Mouse (Mus musculus): ENCODE results near the gene Dnah7a. TPM values are rescaled to one million over a fixed set of nuclear protein-coding genes. Genes with fewer than 3 reads are reported as not detected.
"Not testable (repeated sequence)": the region's sequence is repeated elsewhere in the genome, so short reads cannot be mapped to it uniquely, and the experiment has no call there.

The Dnah7a gene
- polyA plus RNA-seq, 1 experiment, result 0.02 TPM

- 71% methylated on average over 4 of the region's 4 CpGs for WGBS
- TF ChIP-seq POLR2A (IDR thresholded peaks at IDR 0.05; ENCODE audit: low read depth, low read length), result no peak
- no peak for TF ChIP-seq CTCF (conservative IDR thresholded peaks at IDR 0.05; ENCODE audit: insufficient read depth, insufficient read length, low read depth, low read length)
- DNase-seq, result no peak
Measured at GRCm38 (mm10) chr1:53473699-53474098, 232.9 kb downstream of the Dnah7a start.

GRCm38 (mm10) chr1:53472084-53472483, 234.5 kb downstream of the Dnah7a start:
- 66% methylated on average over 1 of the region's 1 CpGs for WGBS

More at GRCm38 (mm10) chr1:53473699-53474098, 232.9 kb downstream of the Dnah7a start:
- Histone ChIP-seq H3K36me3 (ENCODE audit: control insufficient read depth, insufficient read depth, low read length) (no peaks in the 10 kb centered on the region), H3K27me3 (replicated peaks; ENCODE audit: control insufficient read depth, insufficient read depth, low read length) (no peaks in the 10 kb centered on the region), H3K4me3 (ENCODE audit: insufficient read depth, low read depth, low read length) (no peak overlapping the region), H3K27ac (ENCODE audit: insufficient read depth, low read depth, low read length) (no peak overlapping the region), H3K4me1 (ENCODE audit: control insufficient read depth, insufficient read depth, low read length) (no peaks in the 10 kb centered on the region)

GRCm38 (mm10) chr1:53467325-53467670, 239.3 kb downstream of the Dnah7a start:
- Histone ChIP-seq H3K27ac (ENCODE audit: insufficient read depth, low read depth, low read length) (no peak overlapping the region), H3K4me1 (ENCODE audit: control insufficient read depth, insufficient read depth, low read length) (no peaks in the 10 kb centered on the region), H3K27me3 (replicated peaks; ENCODE audit: control insufficient read depth, insufficient read depth, low read length) (no peaks in the 10 kb centered on the region), H3K4me3 (ENCODE audit: insufficient read depth, low read depth, low read length) (no peak overlapping the region), H3K36me3 (ENCODE audit: control insufficient read depth, insufficient read depth, low read length) (no peaks in the 10 kb centered on the region)
- 79% methylated on average over 2 of the region's 2 CpGs for WGBS
- TF ChIP-seq CTCF (conservative IDR thresholded peaks at IDR 0.05; ENCODE audit: insufficient read depth, insufficient read length, low read depth, low read length) (no peak), POLR2A (IDR thresholded peaks at IDR 0.05; ENCODE audit: low read depth, low read length) (no peak)
- DNase-seq, result no peak

More at GRCm38 (mm10) chr1:53472084-53472483, 234.5 kb downstream of the Dnah7a start:
- H3K4me1 ChIP-seq (ENCODE audit: control insufficient read depth, insufficient read depth, low read length); H3K36me3 ChIP-seq (ENCODE audit: control insufficient read depth, insufficient read depth, low read length); H3K27me3 ChIP-seq (replicated peaks; ENCODE audit: control insufficient read depth, insufficient read depth, low read length); DNase-seq; H3K27ac ChIP-seq (ENCODE audit: insufficient read depth, low read depth, low read length); H3K4me3 ChIP-seq (ENCODE audit: insufficient read depth, low read depth, low read length): not testable (repeated sequence)

DNA sequence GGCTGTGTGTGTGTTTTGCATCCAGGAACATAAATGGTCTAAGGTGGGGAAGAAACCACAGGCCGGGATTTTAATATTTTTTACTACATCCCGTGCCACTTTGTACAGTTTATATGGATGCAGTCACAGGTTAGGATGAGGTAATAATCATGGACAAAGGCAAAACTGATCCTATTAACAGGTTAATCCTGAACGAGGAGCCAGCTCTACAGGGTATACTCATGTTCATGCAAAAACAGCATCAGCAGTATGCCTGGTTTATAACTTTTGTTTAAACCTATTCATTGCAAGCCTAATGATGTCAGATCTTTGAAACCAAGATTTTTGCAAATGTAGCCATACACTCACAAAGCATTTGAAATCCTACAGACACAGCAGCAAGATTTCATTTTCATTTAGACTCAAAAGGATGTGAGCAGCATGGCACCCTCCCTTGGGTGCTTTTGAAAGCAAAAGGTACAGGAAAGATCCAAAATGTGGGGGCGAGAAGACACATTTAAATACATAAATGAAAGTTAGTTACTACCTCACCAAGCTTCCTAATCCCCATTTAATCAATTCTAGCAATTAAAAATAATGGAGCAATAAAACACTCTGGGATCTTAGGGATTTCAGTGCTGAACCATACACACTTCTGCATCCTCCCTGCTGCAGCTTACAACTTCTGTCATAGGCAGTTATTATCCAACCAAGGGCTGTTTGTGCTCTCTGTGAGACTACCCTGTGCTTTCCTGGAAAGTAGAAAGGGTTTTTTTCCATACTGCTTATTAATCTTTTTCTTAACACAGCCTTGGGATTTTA, 239.9 kb downstream of the Dnah7a start:
- WGBS, result 84% methylated on average over 4 of the region's 4 CpGs
- DNase-seq; H3K27ac ChIP-seq (ENCODE audit: insufficient read depth, low read depth, low read length); H3K4me3 ChIP-seq (ENCODE audit: insufficient read depth, low read depth, low read length); H3K4me1 ChIP-seq (ENCODE audit: control insufficient read depth, insufficient read depth, low read length); H3K36me3 ChIP-seq (ENCODE audit: control insufficient read depth, insufficient read depth, low read length); H3K27me3 ChIP-seq (replicated peaks; ENCODE audit: control insufficient read depth, insufficient read depth, low read length): not testable (repeated sequence)

GRCm38 (mm10) chr1:53439173-53439572, 267.4 kb downstream of the Dnah7a start:
- not testable (repeated sequence) for H3K27me3 ChIP-seq (replicated peaks; ENCODE audit: control insufficient read depth, insufficient read depth, low read length); DNase-seq; H3K4me1 ChIP-seq (ENCODE audit: control insufficient read depth, insufficient read depth, low read length); H3K36me3 ChIP-seq (ENCODE audit: control insufficient read depth, insufficient read depth, low read length); H3K27ac ChIP-seq (ENCODE audit: insufficient read depth, low read depth, low read length); H3K4me3 ChIP-seq (ENCODE audit: insufficient read depth, low read depth, low read length)
- WGBS, result 73% methylated on average over 3 of the region's 3 CpGs

- not testable (repeated sequence) for H3K27me3 ChIP-seq (replicated peaks; ENCODE audit: control insufficient read depth, insufficient read depth, low read length); H3K4me3 ChIP-seq (ENCODE audit: insufficient read depth, low read depth, low read length); H3K36me3 ChIP-seq (ENCODE audit: control insufficient read depth, insufficient read depth, low read length); DNase-seq; H3K27ac ChIP-seq (ENCODE audit: insufficient read depth, low read depth, low read length); H3K4me1 ChIP-seq (ENCODE audit: control insufficient read depth, insufficient read depth, low read length)
- WGBS, result 94% methylated on average over 2 of the region's 2 CpGs
Measured at GRCm38 (mm10) chr1:53432433-53432832, 274.2 kb downstream of the Dnah7a start.

- DNase-seq, result no peak
- H3K4me1 ChIP-seq (ENCODE audit: control insufficient read depth, insufficient read depth, low read length), result no peaks in the 10 kb centered on the region
- no peaks in the 10 kb centered on the region for H3K27me3 ChIP-seq (replicated peaks; ENCODE audit: control insufficient read depth, insufficient read depth, low read length)
- 36% methylated on average over 3 of the region's 3 CpGs for WGBS
- no peak overlapping the region for H3K4me3 ChIP-seq (ENCODE audit: insufficient read depth, low read depth, low read length)
- no peaks in the 10 kb centered on the region for H3K36me3 ChIP-seq (ENCODE audit: control insufficient read depth, insufficient read depth, low read length)
- TF ChIP-seq CTCF (conservative IDR thresholded peaks at IDR 0.05; ENCODE audit: insufficient read depth, insufficient read length, low read depth, low read length), result no peak
- no peak for TF ChIP-seq POLR2A (IDR thresholded peaks at IDR 0.05; ENCODE audit: low read depth, low read length)
- H3K27ac ChIP-seq (ENCODE audit: insufficient read depth, low read depth, low read length), result no peak overlapping the region
Measured at GRCm38 (mm10) chr1:53405803-53406325, 300.7 kb downstream of the Dnah7a start.

DNA sequence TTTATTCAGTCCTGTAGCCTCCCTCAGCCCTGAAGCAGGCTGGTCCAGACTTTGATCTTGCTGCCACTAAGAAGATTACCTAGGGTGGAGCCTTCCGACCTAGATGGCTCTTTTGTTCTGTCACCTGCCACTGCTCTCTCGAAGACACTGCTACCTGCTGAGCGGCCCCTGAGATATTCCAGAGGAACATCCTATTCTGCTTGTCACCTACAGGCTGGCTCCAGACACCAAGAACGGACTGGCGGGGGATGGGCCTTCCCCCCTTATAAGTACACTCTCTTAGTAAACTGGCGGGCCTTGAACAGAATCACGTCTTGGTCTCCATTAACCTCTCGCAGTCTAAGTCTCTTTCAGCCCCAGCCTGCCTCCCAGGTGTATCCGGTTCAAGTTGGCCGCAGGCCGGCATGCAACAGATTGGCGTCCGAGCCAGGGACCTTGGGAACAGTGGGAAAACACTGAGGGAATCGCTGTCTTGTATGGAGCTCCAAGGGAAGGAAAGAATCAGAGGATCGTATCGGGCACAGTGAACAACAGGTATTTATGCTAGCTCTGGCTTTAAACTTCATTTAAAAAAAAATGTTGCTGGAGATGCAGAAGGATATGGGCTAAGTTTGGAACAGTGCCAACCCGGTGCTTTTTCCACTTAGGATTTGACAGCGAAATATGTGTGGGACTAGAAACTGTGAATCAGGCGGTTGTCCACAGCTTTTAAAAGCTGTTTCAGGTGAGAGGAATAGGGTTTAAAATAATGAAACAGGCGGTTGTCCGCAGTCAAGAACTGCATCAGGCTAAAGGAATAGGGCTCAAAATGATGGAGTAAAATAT, 312.4 kb downstream of the Dnah7a start:
- not testable (repeated sequence) for H3K27me3 ChIP-seq (replicated peaks; ENCODE audit: control insufficient read depth, insufficient read depth, low read length); H3K36me3 ChIP-seq (ENCODE audit: control insufficient read depth, insufficient read depth, low read length); H3K4me3 ChIP-seq (ENCODE audit: insufficient read depth, low read depth, low read length); H3K27ac ChIP-seq (ENCODE audit: insufficient read depth, low read depth, low read length); H3K4me1 ChIP-seq (ENCODE audit: control insufficient read depth, insufficient read depth, low read length)
- WGBS, result 30% methylated on average over 21 of the region's 21 CpGs
- peak; percentile 2 for DNase-seq
